Comparison of ENCODE assay signal across 17 mouse cellular contexts in genomic region chr17:51800208-51800607, GRCm38 (mm10).
DNase-seq lines count a peak whose midpoint lies in the region.
"Had no signal": no experiment of that assay in that cellular context is flagged by ENCODE, and none has a peak within 500 bp of the region (broad histone marks: within the 10 kb centered on the region; RNA-seq: fewer than 3 reads in every experiment).

No protein-coding gene starts in this region.

- peak; percentile 3 for DNase-seq in thymus, postnatal 14 days
- DNase-seq in thymus, postnatal 4 days, result no peak
- peak; percentile 79 for DNase-seq in T-cell, adult 2 months (ENCODE audit: low spot score)
- peak; percentile 83 for DNase-seq in naive thymus-derived CD4-positive, alpha-beta T cell, adult 2 months (ENCODE audit: low read depth)
- DNase-seq in heart, adult 11 months, result no peak
- no peak for DNase-seq in right cerebral cortex, postnatal 25 days
- DNase-seq: adrenal gland, adult 8-10 months; adrenal gland, postnatal 25 days; B cell, adult 2 months; cerebellum, adult 11-12 months; cerebellum, adult 9-10 months; cerebellum, postnatal 14 days; gastrocnemius, postnatal 10 days; gastrocnemius, postnatal 36 days; heart, adult 18-20 months; heart, postnatal 10 days; heart, postnatal 36 days had no signal

Comparison
In these comparisons a context has a peak if more than half of its experiments do, and no peak if none do; other contexts are left out.
1. DNase-seq: peak in thymus, postnatal 14 days (single experiment), T-cell, adult 2 months (single experiment) and naive thymus-derived CD4-positive, alpha-beta T cell, adult 2 months (single experiment); none in thymus, postnatal 4 days (single experiment), heart, adult 11 months (single experiment) and right cerebral cortex, postnatal 25 days (single experiment).